Mouse (Mus musculus): ENCODE data around the gene Dok1. TPM values are rescaled to one million over a fixed set of nuclear protein-coding genes. Genes with fewer than 3 reads are reported as not detected.
A peak's percentile ranks its signal among the peaks of the same experiment; 100 is the strongest.

Dok1 gene
- total RNA-seq (2021) = 1 to 10 TPM; 3.8 to 4.3 TPM
- long read RNA-seq = 0 reads

- DNase-seq (ENCODE audit: low spot score in 2 of 2) = peak in 1 of 2 experiments; percentile 32
These were observed at the start of gene Dok1, which contains the start of gene Loxl3 for GRCm38 (mm10) chr6:83033249-83034185. Gene Dok1 (minus strand): TSS chr6:83033471. Gene Loxl3 (plus strand): TSS chr6:83034173.

GRCm38 (mm10) chr6:83080210-83080609, 46.9 kb upstream of the Dok1 start:
- no peak for DNase-seq (ENCODE audit: low spot score in 2 of 2)

DNA sequence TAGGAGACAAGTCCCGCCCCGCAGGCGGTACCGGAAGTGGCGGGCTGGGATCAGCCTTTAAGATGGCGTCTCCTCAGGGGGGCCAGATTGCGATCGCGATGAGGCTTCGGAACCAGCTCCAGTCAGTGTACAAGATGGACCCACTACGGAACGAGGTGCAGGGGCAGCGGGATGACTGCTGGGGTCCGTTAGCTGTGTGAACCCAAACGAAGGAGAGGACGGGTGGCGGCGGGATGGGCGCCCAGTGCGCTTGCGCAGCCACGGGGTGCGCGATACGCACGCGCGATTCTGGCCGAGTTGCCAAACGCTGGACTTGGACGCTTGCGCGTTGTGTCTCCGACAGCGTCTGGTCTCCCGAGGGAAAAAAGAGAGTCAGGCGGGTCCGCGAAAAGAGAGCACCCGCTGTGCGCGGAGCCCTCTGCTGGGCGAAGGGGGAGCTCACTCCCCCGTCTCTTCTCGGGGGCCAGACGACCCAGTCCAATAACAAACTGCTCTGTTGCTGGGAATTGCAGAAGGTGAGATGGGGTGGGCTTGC, 45.1 kb upstream of the Dok1 start:
- peak; percentile 97 to 99 for DNase-seq (ENCODE audit: low spot score in 2 of 2)

GRCm38 (mm10) chr6:83077630-83078323, 44.5 kb upstream of the Dok1 start, which contains the start of gene Pcgf1:
Gene Pcgf1 (plus strand): TSS chr6:83077869.
- peak; percentile 45 to 60 for DNase-seq (ENCODE audit: low spot score in 2 of 2)

DNA sequence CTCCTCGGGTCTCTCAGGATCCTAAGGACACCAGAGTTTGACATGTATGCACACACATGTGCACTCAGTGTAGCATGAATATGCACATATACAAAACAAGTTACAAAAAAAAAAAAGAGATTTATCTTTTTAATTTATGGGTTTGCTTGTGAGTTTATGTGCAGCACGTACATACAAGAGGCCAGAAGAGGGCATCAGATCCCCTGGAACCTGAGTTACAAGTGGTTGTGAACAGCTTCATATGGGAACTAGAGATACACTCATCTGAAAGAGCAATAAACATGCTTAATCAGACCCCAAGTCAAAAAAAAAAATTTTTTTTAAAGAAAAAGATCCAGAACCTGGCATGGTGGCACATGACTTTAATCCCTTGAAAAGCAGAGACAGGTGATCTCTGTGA, 41.7 kb upstream of the Dok1 start:
- DNase-seq (ENCODE audit: low spot score in 2 of 2) = no peak

DNA sequence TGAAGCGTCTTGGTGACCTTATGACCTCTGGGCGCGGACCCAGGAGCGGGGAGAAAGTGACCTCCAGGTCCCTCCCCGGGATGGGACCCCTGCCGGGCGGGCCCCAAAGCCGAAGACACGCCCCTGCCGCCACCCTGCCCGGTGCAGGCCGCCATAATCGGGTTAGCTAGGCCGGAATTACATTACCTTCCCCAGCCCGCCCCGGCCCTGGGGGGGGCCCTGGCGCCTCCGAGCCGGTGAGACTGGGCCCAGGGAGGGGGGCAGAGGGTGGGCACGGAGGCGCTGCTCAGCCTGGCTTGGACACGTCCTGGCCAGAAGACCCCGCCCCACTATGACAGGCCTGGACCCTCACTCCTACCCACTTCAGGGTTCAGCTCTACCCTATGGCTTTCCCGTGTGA, 37.9 kb upstream of the Dok1 start:
- no peak for DNase-seq (ENCODE audit: low spot score in 2 of 2)

DNA sequence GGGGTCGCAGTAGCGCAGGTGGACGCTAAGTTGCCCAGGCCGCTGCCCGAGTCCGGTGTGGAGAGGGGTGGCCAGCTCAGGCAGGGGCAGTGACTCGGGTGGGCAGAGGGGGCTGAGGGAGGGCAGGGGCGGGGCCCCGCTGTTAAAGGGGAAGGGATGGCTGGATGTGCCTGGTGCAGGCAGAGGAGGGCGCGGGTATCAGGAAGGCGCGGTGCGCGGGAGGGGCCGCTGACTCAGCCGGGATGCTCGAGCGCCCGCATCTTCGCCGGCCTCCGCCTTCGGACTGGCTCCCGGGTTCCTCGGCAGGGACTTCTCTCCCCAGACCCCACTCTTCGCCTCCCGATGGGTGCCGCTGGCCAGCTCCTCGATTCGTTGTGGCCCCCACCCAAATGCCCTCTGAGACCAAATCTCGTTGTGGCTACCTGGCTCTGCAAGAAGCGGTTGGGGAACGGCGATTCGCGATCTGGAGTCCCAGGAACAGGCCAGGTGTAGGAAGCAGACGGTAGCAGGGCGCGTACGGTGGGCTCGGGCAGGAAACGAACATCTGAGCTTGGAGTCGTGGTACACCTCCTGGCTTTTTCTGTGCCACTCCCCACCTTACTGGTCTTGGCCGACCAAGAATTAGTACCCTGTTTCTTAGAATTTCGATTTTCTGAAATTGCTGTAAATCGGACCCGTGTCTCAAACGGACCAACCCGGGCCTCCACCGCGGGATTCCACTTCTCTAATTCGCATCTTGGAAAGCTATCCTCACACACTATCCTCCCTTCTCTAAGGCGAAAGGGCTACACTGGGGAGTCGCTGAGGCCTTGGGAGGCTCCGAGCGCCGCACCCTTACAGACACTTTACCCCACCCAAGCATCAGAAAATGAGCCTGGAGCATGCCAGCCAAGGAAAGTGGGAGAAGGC, 37.3 kb upstream of the Dok1 start:
- peak in 1 of 2 experiments; percentile 25 for DNase-seq (ENCODE audit: low spot score in 2 of 2)

GRCm38 (mm10) chr6:83070247-83070310, 36.8 kb upstream of the Dok1 start, which contains the start of gene Tlx2:
Gene Tlx2 (minus strand): TSS chr6:83070293.
- no peak for DNase-seq (ENCODE audit: low spot score in 2 of 2)

DNA sequence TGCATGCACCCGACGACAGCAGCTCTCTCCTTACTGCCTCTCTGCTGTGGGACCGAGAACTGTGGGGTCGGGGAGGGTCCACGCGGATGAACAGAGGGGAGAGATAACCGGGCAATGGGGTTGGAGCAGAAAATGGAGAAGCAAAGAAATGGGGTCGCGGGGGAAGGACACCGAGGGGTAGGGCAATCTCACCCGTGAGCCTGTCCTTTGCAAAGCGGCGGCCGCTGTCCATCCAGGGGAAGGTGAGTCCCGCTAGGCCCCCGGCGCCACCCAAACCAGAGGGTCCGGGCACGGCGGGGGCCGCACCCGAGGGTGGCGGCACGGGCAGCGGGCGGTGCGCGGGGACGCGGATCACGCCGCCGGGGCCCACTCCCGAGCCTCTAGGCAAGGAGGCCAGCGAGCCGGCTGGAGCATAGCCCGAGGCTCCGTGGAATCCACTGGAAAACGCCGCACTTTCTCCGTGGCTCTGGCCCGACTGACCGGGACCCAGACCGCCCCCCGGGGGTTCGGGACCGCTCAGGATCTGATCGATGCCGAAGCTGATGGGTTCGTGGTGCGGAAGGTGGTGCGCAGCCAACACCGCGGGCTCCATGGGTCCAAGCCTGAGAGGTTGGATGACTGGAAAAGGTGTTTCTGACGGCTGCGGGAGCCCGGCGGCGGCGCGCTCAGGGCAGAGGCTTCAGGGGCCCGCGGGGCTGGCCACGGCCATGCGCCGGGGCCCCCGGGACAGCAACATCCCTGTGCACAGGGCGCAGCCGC, 36.4 kb upstream of the Dok1 start:
- no peak for DNase-seq (ENCODE audit: low spot score in 2 of 2)

DNA sequence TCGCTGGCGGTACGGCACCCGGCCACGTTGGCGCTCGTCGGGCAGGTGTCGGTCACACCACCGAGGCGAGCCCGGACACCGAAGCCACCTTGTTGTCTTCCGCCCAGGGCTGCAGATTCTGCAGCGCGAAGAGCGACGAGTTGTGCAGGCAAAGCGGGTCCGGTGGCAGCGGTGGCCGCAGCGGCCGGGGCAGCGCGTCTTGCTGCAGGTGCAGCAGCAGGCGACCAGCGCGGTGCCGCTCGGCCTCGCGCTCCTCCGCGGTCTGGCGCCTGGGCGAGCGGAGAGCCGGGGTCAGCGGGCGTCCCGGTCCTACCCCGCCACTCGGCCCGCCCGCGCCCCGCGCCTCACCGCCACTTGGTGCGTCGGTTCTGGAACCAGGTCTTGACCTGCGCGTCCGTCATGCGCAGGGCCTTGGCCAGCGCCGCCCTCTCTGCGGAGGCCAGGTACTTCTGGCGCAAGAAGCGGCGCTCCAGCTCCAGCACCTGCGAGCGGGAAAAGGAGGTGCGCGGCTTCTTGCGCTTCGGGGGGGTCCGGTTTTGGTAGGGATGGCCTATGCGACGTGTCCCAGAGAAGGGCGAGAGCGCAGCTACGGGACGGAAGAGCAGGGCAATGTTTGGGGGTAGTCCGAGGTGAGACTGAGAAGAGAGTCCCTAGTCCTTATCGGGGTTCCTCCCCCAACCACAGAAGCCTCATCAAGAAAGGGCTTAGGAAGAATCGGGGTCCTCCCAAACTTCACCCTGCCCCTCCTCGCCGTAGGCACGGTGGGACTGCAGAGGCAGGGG, 35.6 kb upstream of the Dok1 start:
- DNase-seq (ENCODE audit: low spot score in 2 of 2) = no peak

- no peak for DNase-seq (ENCODE audit: low spot score in 2 of 2)
These were observed 35.0 kb upstream of the Dok1 start for GRCm38 (mm10) chr6:83068221-83068620.

DNA sequence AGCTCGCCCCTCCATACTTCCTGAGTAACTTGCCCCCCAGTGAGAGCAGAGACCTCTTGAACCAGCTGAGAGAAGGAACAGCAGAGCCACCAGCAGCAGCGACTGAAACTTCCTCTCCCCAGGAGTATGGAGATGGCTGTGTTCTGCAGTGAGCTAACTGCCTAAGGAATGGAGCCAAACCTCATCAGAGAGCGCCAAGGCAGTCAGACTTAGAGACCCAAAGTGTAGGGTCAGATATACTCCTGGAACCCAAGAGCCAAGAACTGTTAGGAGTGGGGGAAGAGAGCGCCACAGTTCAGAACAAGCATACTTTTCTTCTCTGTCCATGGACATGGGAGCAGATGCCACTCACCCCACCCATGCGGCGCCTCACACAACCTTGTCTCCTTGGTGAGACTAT, 33.2 kb upstream of the Dok1 start:
- DNase-seq (ENCODE audit: low spot score in 2 of 2) = no peak

DNA sequence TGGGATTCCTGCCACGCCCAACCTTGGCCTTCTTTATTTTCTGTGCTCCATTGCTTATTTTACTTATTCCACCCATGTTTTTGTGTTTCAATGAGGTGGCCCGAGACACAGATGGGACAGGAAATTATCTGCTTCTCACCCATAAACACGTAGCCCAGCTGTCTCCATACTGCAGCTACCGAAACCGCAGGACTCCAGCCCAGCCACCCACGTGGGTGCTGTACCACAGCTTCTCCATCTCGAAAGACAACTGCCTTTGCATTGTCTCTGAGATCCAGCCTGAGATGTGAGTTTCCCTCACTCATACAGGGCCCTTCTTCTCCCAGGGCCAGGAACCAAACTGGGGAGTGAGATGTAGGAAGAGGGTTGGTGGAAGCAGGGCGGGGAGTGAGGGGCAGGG, 32.7 kb upstream of the Dok1 start:
- DNase-seq (ENCODE audit: low spot score in 2 of 2) = no peak

- no peak for DNase-seq (ENCODE audit: low spot score in 2 of 2)
These were observed 25.5 kb upstream of the Dok1 start for GRCm38 (mm10) chr6:83058725-83059124.

DNA sequence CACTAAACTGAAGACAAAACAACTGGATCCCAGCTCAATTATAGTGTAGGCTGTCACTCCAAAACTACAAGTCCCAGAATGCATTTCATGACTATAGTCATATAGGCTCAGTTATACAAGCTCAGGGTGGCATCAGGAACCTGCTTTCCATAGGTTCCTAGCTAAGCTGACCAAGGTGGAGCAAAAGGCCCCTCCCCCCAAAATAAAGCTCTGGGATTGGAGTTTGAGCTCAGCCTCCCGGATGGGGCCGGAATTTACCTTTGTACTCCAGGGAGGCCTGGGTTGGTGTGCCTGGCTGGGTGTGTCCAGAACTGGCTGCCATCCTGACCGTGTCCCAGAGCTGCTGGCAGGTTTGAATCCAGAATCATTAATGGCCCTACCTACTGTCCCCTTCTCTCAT, 24.5 kb upstream of the Dok1 start, which contains the start of gene Dqx1:
Gene Dqx1, plus strand, starts transcription at position 55 of the 400 bp plus-strand sequence.
- DNase-seq (ENCODE audit: low spot score in 2 of 2) = no peak

- DNase-seq (ENCODE audit: low spot score in 2 of 2) = peak in 1 of 2 experiments; percentile 34
These were observed 21.7 kb upstream of the Dok1 start, which contains the start of gene Htra2 for GRCm38 (mm10) chr6:83054871-83055431. Gene Htra2 (minus strand): TSS chr6:83055273.

DNA sequence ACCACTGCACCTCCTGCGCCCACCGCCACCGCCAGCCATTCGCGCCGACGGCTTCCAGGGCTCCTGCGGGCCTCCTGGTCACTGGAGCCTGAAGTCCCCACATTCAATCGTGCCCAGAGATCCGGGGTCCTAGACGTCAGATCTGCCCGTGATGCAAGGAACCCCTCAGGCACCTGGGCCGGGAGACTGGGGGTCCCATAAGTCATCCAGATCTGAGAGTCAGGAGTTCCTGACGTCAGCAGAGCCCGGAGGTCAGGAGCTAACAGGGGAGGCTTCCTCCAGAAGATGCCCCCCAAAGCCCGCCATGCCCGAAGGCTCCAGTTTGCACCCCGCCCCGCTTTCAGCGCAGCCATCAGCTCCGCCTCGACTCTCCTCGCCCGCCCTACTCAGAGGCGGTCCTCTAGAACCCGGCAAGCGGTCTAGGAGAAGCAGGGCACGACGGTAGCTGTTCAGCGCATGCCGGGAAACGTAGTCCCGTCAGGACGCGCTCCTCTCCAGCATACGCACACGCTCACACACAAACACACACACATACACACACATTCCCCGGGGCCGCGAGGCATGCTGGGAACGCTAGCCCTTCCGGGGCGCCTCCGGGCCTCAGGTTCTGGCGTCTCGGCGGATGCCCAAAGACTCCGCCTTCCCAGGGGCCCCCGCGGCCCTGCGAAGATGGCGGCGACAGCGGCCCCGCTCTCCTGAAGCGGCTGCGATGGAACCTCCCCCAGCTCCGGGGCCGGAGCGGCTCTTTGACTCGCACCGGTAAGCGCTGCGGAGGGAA, 21.0 kb upstream of the Dok1 start, which contains the start of gene Aup1:
Gene Aup1, plus strand, starts transcription at position 448 of the 778 bp plus-strand sequence.
- peak; percentile 97 to 98 for DNase-seq (ENCODE audit: low spot score in 2 of 2)

Measured in layer of hippocampus, adult 18-20 months (tissue).